Mouse (Mus musculus): Measurements from ENCODE around the gene Morn4. TPM values are rescaled to one million over a fixed set of nuclear protein-coding genes. Genes with fewer than 3 reads are reported as not detected.
A peak's percentile ranks its signal among the peaks of the same experiment; 100 is the strongest.
"Not testable (repeated sequence)": the region's sequence is repeated elsewhere in the genome, so short reads cannot be mapped to it uniquely, and the experiment has no call there.

Gene Morn4
- polyA plus RNA-seq, 1 experiment from 2014 or later = 47.9 TPM

GRCm38 (mm10) chr19:42118596-42118995 is 32.4 kb upstream of the Morn4 start:
- 91% methylated on average over 5 of the region's 5 CpGs for WGBS
- Histone ChIP-seq H3K27me3 (replicated peaks; ENCODE audit: low read depth, poor library complexity, severe bottlenecking) (no peaks in the 10 kb centered on the region), H3K4me3 (no peak overlapping the region), H3K36me3 (replicated peaks) (peaks cover 94% of the 10 kb centered on the region), H3K4me1 (no peaks in the 10 kb centered on the region), H3K9me3 (no peaks in the 10 kb centered on the region), H3K27ac (replicated peaks) (no peak overlapping the region)
- DNase-seq (ENCODE audit: low spot score) = no peak

- no peaks in the 10 kb centered on the region for H3K9me3 ChIP-seq
- peaks cover 94% of the 10 kb centered on the region for H3K36me3 ChIP-seq (replicated peaks)
- 96% methylated on average over 9 of the region's 9 CpGs for WGBS
- no peaks in the 10 kb centered on the region for H3K4me1 ChIP-seq
- no peak overlapping the region for H3K27ac ChIP-seq (replicated peaks)
- DNase-seq (ENCODE audit: low spot score) = no peak
- no peaks in the 10 kb centered on the region for H3K27me3 ChIP-seq (replicated peaks; ENCODE audit: low read depth, poor library complexity, severe bottlenecking)
- H3K4me3 ChIP-seq = no peak overlapping the region
These were observed 32.0 kb upstream of the Morn4 start for GRCm38 (mm10) chr19:42118142-42118541.

GRCm38 (mm10) chr19:42115783-42116335 is 29.7 kb upstream of the Morn4 start:
- H3K4me3 ChIP-seq = no peak overlapping the region
- H3K27me3 ChIP-seq (replicated peaks; ENCODE audit: low read depth, poor library complexity, severe bottlenecking) = no peaks in the 10 kb centered on the region
- H3K4me1 ChIP-seq = no peaks in the 10 kb centered on the region
- H3K36me3 ChIP-seq (replicated peaks) = peaks cover 87% of the 10 kb centered on the region
- WGBS = 90% methylated on average over 4 of the region's 4 CpGs
- H3K27ac ChIP-seq (replicated peaks) = no peak overlapping the region
- no peaks in the 10 kb centered on the region for H3K9me3 ChIP-seq
- no peak for DNase-seq (ENCODE audit: low spot score)

GRCm38 (mm10) chr19:42104681-42105080 is 18.5 kb upstream of the Morn4 start:
- DNase-seq (ENCODE audit: low spot score) = no peak
- no peak overlapping the region for H3K27ac ChIP-seq (replicated peaks)
- H3K4me3 ChIP-seq = no peak overlapping the region
- WGBS = 94% methylated on average over 9 of the region's 9 CpGs
- H3K36me3 ChIP-seq (replicated peaks) = peaks cover 72% of the 10 kb centered on the region
- no peaks in the 10 kb centered on the region for H3K9me3 ChIP-seq
- no peaks in the 10 kb centered on the region for H3K27me3 ChIP-seq (replicated peaks; ENCODE audit: low read depth, poor library complexity, severe bottlenecking)
- no peaks in the 10 kb centered on the region for H3K4me1 ChIP-seq

GRCm38 (mm10) chr19:42099406-42099805 is 13.2 kb upstream of the Morn4 start:
- H3K4me3 ChIP-seq = no peak overlapping the region
- H3K36me3 ChIP-seq (replicated peaks) = peaks cover 69% of the 10 kb centered on the region
- H3K27me3 ChIP-seq (replicated peaks; ENCODE audit: low read depth, poor library complexity, severe bottlenecking) = no peaks in the 10 kb centered on the region
- H3K4me1 ChIP-seq = no peaks in the 10 kb centered on the region
- 87% methylated on average over 3 of the region's 3 CpGs for WGBS
- no peak overlapping the region for H3K27ac ChIP-seq (replicated peaks)
- H3K9me3 ChIP-seq = no peaks in the 10 kb centered on the region
- DNase-seq (ENCODE audit: low spot score) = no peak

GRCm38 (mm10) chr19:42090637-42091141 is 4.5 kb upstream of the Morn4 start:
- Histone ChIP-seq H3K4me1 (peaks cover 37% of the 10 kb centered on the region), H3K27me3 (replicated peaks; ENCODE audit: low read depth, poor library complexity, severe bottlenecking) (no peaks in the 10 kb centered on the region), H3K9me3 (no peaks in the 10 kb centered on the region), H3K27ac (replicated peaks) (peak overlapping the region; percentile 92), H3K36me3 (replicated peaks) (peaks cover 30% of the 10 kb centered on the region), H3K4me3 (peak overlapping the region; percentile 97)
- WGBS = under 1% methylated on average over 52 of the region's 52 CpGs
- no peak for DNase-seq (ENCODE audit: low spot score)

GRCm38 (mm10) chr19:42089748-42090595 is 3.8 kb upstream of the Morn4 start, which contains the start of gene Pi4k2a:
Pi4k2a (plus strand) TSS chr19:42090470.
- Histone ChIP-seq H3K27ac (replicated peaks) (peak within 1 kb of the TSS; percentile 92), H3K9me3 (no peaks in the 10 kb centered on the region), H3K4me3 (peak within 1 kb of the TSS; percentile 97), H3K4me1 (peaks cover 41% of the 10 kb centered on the region), H3K36me3 (replicated peaks) (peaks cover 23% of the 10 kb centered on the region), H3K27me3 (replicated peaks; ENCODE audit: low read depth, poor library complexity, severe bottlenecking) (no peaks in the 10 kb centered on the region)
- 1% methylated on average over 55 of the region's 55 CpGs for WGBS
- peak; percentile 99 for DNase-seq (ENCODE audit: low spot score)

- Histone ChIP-seq H3K27ac (replicated peaks) (peak overlapping the region; percentile 76), H3K27me3 (replicated peaks; ENCODE audit: low read depth, poor library complexity, severe bottlenecking) (no peaks in the 10 kb centered on the region), H3K36me3 (replicated peaks) (peaks cover 15% of the 10 kb centered on the region), H3K4me3 (peak overlapping the region; percentile 97), H3K9me3 (no peaks in the 10 kb centered on the region), H3K4me1 (peaks cover 41% of the 10 kb centered on the region)
- DNase-seq (ENCODE audit: low spot score) = peak; percentile 66
- WGBS = 24% methylated on average over 14 of the region's 14 CpGs
These were observed 3.1 kb upstream of the Morn4 start for GRCm38 (mm10) chr19:42089103-42089747.

- Histone ChIP-seq H3K4me1 (peaks cover 23% of the 10 kb centered on the region), H3K36me3 (replicated peaks) (no peaks in the 10 kb centered on the region), H3K27me3 (replicated peaks; ENCODE audit: low read depth, poor library complexity, severe bottlenecking) (no peaks in the 10 kb centered on the region), H3K4me3 (peak overlapping the region; percentile 87), H3K9me3 (no peaks in the 10 kb centered on the region), H3K27ac (replicated peaks) (peak overlapping the region; percentile 90)
- 8% methylated on average over 10 of the region's 10 CpGs for WGBS
- peak; percentile 18 for DNase-seq (ENCODE audit: low spot score)
These were observed 467 bp downstream of the Morn4 start for GRCm38 (mm10) chr19:42085690-42086089.

GRCm38 (mm10) chr19:42081613-42082012 is 4.5 kb downstream of the Morn4 start:
- WGBS = 95% methylated on average over 5 of the region's 5 CpGs
- DNase-seq (ENCODE audit: low spot score) = not testable (repeated sequence)

GRCm38 (mm10) chr19:42080469-42080868 is 5.7 kb downstream of the Morn4 start:
- DNase-seq (ENCODE audit: low spot score) = no peak
- no peak overlapping the region for H3K27ac ChIP-seq (replicated peaks)
- H3K4me1 ChIP-seq = peaks cover 1% of the 10 kb centered on the region
- H3K9me3 ChIP-seq = no peaks in the 10 kb centered on the region
- WGBS = 89% methylated on average over 11 of the region's 11 CpGs
- peaks cover 31% of the 10 kb centered on the region for H3K36me3 ChIP-seq (replicated peaks)
- H3K27me3 ChIP-seq (replicated peaks; ENCODE audit: low read depth, poor library complexity, severe bottlenecking) = no peaks in the 10 kb centered on the region
- no peak overlapping the region for H3K4me3 ChIP-seq

More at GRCm38 (mm10) chr19:42081613-42082012, 4.5 kb downstream of the Morn4 start:
- H3K27ac ChIP-seq (replicated peaks); H3K27me3 ChIP-seq (replicated peaks; ENCODE audit: low read depth, poor library complexity, severe bottlenecking); H3K4me1 ChIP-seq; H3K4me3 ChIP-seq; H3K9me3 ChIP-seq: not testable (repeated sequence)
- peaks cover 20% of the 10 kb centered on the region for H3K36me3 ChIP-seq (replicated peaks)

- no peaks in the 10 kb centered on the region; the same call in 1 of the 2 replicates for H3K4me1 ChIP-seq
- no peaks in the 10 kb centered on the region for H3K27me3 ChIP-seq (replicated peaks; ENCODE audit: low read depth, poor library complexity, severe bottlenecking)
- no peak overlapping the region for H3K27ac ChIP-seq (replicated peaks)
- no peak overlapping the region for H3K4me3 ChIP-seq
- no peak for DNase-seq (ENCODE audit: low spot score)
- H3K36me3 ChIP-seq (replicated peaks) = peaks cover 36% of the 10 kb centered on the region
- WGBS = 79% methylated on average over 5 of the region's 5 CpGs
- H3K9me3 ChIP-seq = no peaks in the 10 kb centered on the region
These were observed 6.2 kb downstream of the Morn4 start for GRCm38 (mm10) chr19:42079950-42080349.
